Mouse (Mus musculus): ENCODE results near the gene Svs5. TPM values are rescaled to one million over a fixed set of nuclear protein-coding genes. Genes with fewer than 3 reads are reported as not detected.
"Not testable (repeated sequence)": the region's sequence is repeated elsewhere in the genome, so short reads cannot be mapped to it uniquely, and the experiment has no call there.

The Svs5 gene
- total RNA-seq (2021), result 1 to 10 TPM; 2.7 to 4.3 TPM
- long read RNA-seq, experiment 1, transcript Svs5-201 (3 exons, 628 nt), result major isoform, 6 of 6 reads
- long read RNA-seq, experiment 1, partial matches to known transcripts, result 0 of 6 reads
- long read RNA-seq, experiment 1, other reads (novel, unspliced or antisense), result 0 of 6 reads
- long read RNA-seq, experiment 2, result 0 reads

- not testable (repeated sequence) for DNase-seq
Measured at GRCm38 (mm10) chr2:164332440-164332839, at the start of gene Svs5. Gene Svs5, plus strand, starts transcription at chr2:164332740.

- DNase-seq, result not testable (repeated sequence)
Measured at GRCm38 (mm10) chr2:164288968-164289367, 43.6 kb upstream of the Svs5 start, which contains the start of gene Svs3a. Gene Svs3a, plus strand, starts transcription at chr2:164289268.

- no peak for DNase-seq
Measured at GRCm38 (mm10) chr2:164312599-164312998, 19.9 kb upstream of the Svs5 start.

- DNase-seq, result not testable (repeated sequence)
Measured at GRCm38 (mm10) chr2:164315460-164315859, 17.1 kb upstream of the Svs5 start.

DNA sequence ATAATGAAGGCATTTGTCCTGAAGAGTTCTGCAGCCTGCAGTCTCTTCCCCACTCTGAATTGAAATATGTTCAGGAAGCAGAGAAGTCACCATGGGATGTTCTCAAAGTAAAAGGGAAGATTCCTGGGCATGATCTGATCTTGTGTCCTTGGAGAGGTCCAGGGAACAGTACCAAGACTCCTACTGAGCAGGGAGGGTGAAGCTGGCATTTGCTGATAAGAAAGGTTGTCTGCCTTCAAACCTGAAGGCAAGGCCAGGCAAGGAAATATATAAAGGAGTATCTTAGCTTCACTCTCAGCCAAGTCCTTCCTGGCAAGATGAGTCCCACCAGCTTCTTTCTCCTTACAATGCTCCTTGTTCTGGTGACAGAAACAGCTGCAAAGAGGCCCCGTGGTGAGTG, 16.1 kb upstream of the Svs5 start, which contains the start of gene Svs6:
Gene Svs6, plus strand, starts transcription at position 301 of the 400 bp plus-strand sequence.
- not testable (repeated sequence) for DNase-seq

GRCm38 (mm10) chr2:164320983-164321382, 11.6 kb upstream of the Svs5 start:
- DNase-seq, result no peak

GRCm38 (mm10) chr2:164343732-164344131, 11.2 kb downstream of the Svs5 start:
- DNase-seq, result not testable (repeated sequence)

GRCm38 (mm10) chr2:164347697-164348096, 15.2 kb downstream of the Svs5 start:
- not testable (repeated sequence) for DNase-seq

GRCm38 (mm10) chr2:164348980-164349379, 16.4 kb downstream of the Svs5 start:
- peak; percentile 40 to 59 for DNase-seq

- no peak for DNase-seq
Measured at GRCm38 (mm10) chr2:164352697-164353096, 20.2 kb downstream of the Svs5 start.

GRCm38 (mm10) chr2:164353356-164353755, 20.8 kb downstream of the Svs5 start:
- no peak for DNase-seq

DNA sequence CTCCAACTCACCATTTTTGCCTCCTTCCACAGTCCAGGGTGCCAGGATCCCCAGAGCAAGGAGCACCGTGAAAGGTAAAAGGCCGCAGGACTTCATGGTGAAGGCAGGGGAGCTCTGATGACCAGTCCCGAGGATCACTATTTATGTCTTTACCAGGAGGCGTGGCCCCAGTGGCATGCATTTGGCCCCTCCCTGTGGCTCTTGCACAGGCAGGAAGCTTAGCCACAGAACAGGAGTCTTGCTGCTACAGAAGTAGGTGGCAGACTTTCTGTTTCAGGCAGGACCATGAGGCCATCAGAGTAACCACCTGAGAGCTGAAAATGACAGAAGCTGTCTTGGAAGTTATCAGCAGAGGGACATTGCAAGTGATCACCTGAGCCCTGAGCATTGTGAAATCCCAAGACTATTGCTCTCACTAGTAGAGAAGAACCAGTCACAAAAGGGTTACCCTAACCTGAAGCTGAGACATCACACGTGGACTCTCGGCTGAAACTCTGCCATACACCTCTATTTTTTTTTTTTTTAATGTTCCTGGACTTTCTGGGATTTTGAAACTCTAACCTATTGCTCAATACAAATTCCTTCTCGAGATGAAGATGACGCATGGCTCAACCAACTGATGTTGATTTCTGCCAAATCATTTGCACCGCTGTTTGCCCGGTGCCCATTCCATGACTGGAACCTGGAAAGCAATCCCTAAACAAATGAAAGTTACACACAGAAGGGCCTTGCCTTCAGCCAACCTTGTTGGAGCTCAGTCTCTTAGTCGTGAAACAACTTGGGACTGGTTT, 23.8 kb downstream of the Svs5 start:
- DNase-seq, result no peak

DNA sequence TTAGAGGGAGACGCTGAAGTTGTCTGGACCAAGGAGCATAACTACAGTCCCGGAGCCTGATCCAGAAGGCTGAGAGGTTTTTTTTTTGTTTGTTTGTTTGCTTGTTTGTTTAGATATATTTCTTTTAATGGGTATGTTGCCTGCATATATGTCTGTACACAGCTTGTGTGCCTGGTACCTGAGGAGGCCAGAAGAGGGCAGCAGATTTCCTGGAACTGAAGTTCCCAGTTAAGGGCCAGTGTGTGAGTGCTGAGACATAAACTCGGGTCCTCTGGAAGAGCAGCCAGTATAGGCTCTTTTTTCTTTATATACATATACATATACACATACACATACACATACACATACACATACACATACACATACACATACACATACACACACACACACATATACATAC, 25.8 kb downstream of the Svs5 start:
- peak; percentile 13 to 19 for DNase-seq

DNA sequence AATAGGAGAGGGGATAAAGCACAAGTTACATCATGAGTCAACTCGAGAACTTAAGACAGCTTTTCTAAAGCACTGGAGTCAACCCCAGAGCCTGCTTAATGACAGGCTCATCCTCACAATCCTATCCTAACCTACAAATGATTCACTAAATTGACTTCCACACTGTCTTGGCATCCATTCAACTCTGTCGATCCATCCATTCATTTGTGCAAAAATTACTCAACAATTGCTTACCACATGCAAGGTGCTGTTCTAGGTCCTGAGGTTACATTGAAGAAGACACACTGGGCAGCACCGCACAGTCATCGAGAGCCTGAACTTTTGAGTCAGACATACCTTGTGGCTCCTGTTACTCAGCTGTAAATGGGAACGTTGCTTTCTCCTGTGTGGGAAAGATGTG, 26.5 kb downstream of the Svs5 start:
- DNase-seq, result no peak

- DNase-seq, result no peak
Measured at GRCm38 (mm10) chr2:164359668-164360067, 27.1 kb downstream of the Svs5 start.

- no peak for DNase-seq
Measured at GRCm38 (mm10) chr2:164360974-164361657, 28.6 kb downstream of the Svs5 start.

- no peak for DNase-seq
Measured at GRCm38 (mm10) chr2:164366947-164367346, 34.4 kb downstream of the Svs5 start.

DNA sequence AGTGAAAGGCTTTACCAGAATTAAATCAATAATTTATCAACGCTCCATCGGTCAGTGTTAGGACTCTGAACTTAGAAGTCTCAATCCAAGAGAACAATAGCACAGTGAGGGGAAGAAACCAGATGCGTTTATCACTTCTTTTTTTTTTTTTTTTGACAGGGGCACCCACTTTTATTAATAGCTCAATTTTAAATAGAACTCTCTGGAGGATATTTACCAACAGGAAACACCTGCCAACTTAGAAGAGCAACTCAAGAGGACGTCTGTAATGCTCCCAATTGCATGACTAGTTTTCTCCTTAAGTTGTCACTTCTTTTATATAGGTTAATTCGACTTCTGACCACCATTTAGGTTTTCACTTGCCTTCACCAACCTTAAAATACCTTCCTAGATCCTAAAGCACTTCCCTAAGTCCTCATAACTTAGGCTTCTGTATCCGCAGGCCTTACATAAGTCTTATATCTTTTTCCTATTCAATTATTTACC, 36.1 kb downstream of the Svs5 start:
- DNase-seq, result no peak

DNA sequence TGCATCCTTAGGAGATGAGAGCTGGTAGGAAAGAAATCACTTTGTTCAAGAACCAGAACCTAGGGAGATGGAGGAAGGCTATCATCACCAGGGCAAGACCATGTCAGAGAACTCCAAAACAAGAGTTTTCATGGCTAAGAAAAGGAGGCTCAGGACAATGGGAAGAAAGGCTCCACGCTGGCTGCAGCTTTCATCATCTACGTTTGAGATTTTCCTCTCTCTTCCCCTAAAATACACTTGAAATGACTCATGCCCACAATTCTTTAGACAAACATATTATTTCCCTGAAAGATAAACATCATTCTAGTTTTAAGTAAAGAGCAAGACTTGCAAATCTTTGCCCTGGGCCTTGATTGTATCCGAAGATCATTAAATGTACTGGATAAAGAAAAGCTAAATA, 38.8 kb downstream of the Svs5 start:
- DNase-seq, result no peak

DNA sequence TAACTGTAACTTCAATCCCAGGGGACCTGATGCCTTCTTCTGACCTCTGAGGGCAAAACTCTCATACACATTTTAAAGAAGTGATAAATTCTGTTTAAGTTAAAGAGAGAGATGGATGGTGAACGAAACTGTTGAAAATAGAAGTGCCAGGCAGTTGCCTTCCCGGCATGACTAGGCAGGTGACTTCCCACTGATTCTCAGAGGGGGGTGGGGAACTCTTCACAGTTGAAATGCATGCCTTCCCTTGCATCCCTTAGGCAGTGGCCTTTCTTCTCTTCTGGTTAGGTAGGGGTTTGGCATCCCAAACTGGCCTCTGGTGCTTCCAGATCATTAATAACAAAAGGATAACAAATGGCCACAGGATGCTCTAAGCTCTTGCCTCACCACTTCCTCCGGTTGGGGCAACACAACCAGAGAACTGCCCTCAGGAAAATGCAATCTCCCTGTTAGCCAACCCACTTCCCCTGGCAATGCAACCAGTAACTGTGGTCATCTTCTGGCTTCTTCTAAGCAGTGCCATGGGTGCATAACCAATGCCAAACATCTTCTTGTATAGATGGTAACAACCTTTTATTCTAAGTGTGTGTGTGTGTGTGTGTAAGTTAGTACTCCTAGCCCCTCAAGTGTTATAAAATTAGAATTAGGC, 40.0 kb downstream of the Svs5 start:
- DNase-seq, result no peak

GRCm38 (mm10) chr2:164373187-164373586, 40.6 kb downstream of the Svs5 start:
- no peak for DNase-seq
